Mouse (Mus musculus): Measurements from ENCODE around the gene Ep300. TPM values are rescaled to one million over a fixed set of nuclear protein-coding genes. Genes with fewer than 3 reads are reported as not detected.

Gene Ep300
- polyA plus RNA-seq, 1 experiment from 2014 or later: 11.5 TPM

DNA sequence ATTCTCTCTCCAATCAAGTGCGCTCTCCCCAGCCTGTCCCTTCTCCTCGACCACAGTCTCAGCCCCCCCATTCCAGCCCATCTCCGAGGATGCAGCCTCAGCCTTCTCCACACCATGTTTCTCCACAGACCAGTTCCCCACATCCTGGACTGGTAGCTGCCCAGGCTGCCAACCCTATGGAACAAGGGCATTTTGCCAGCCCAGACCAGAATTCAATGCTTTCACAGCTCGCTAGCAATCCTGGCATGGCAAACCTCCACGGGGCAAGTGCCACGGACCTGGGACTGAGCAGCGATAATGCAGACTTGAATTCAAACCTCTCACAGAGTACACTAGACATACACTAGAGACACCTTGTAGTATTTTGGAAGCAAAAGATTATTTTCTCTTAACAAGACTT, 65.5 kb downstream of the Ep300 start:
- no peaks in the 10 kb centered on the region for H3K9me3 ChIP-seq (replicated peaks; ENCODE audit: control insufficient read depth, low read length)
- no peaks in the 10 kb centered on the region for H3K4me1 ChIP-seq (ENCODE audit: control insufficient read depth, insufficient read depth, low read length)
- no peak overlapping the region for H3K9ac ChIP-seq (ENCODE audit: low read length)
- H3K27ac ChIP-seq (ENCODE audit: low read length): no peak overlapping the region
- 85% methylated on average over 7 of the region's 7 CpGs for WGBS
- H3K27me3 ChIP-seq (ENCODE audit: control insufficient read depth, insufficient read depth, low read length): no peaks in the 10 kb centered on the region
- peaks cover 45% of the 10 kb centered on the region for H3K36me3 ChIP-seq (ENCODE audit: control insufficient read depth, insufficient read depth)
- no peak overlapping the region for H3K4me3 ChIP-seq (ENCODE audit: low read length)
- ATAC-seq (replicated peaks; ENCODE audit: extremely low read depth, insufficient read depth, low FRiP score): no peak
- H3K4me2 ChIP-seq (ENCODE audit: low read depth, low read length): no peak overlapping the region

DNA sequence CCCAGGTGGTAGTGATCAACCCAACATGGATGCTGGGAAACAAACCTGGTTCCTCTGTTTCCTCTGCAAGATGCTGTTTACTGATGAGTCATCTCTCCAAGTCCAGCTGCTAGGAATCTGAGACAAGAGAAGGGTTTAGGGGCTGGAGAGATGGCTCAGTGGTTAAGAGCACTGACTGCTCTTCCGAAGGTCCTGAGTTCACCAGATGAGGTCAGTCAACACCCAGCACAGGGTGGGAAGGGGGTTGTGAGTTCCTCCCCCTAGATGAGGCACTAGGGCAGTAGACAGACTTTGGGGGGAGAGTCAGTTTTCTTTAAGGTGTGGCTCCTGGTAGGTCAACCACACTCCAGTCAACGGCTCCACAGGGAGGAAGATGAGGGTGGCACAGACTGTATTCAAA, 76.5 kb downstream of the Ep300 start:
- Histone ChIP-seq H3K27me3 (ENCODE audit: control insufficient read depth, insufficient read depth, low read length) (no peaks in the 10 kb centered on the region), H3K27ac (ENCODE audit: low read length) (no peak overlapping the region), H3K9me3 (replicated peaks; ENCODE audit: control insufficient read depth, low read length) (no peaks in the 10 kb centered on the region), H3K4me3 (ENCODE audit: low read length) (no peak overlapping the region), H3K4me1 (ENCODE audit: control insufficient read depth, insufficient read depth, low read length) (peaks cover 8% of the 10 kb centered on the region), H3K4me2 (ENCODE audit: low read depth, low read length) (no peak overlapping the region), H3K36me3 (ENCODE audit: control insufficient read depth, insufficient read depth) (no peaks in the 10 kb centered on the region), H3K9ac (ENCODE audit: low read length) (no peak overlapping the region)
- ATAC-seq (replicated peaks; ENCODE audit: extremely low read depth, insufficient read depth, low FRiP score): no peak
- 88% methylated on average over 2 of the region's 2 CpGs for WGBS

DNA sequence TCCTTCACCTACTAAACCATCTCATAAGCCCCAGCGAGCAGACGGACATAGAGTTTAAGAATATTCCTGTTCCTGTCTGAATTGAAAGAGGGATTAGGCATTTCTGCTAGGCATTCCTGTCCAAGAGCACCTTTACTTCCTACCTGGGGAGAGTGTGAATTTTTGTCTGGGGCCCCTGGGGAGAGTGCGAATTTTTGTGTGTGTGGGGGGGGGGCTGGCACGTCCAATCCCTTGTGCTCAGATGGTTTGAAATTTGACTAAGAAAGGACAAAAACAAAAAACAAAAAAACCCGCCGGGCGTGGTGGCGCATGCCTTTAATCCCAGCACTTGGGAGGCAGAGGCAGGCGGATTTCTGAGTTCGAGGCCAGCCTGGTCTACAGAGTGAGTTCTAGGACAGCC, 78.1 kb downstream of the Ep300 start:
- H3K4me3 ChIP-seq (ENCODE audit: low read length): peak overlapping the region; percentile 93
- WGBS: 58% methylated on average over 10 of the region's 10 CpGs
- no peak overlapping the region for H3K27ac ChIP-seq (ENCODE audit: low read length)
- peak overlapping the region; percentile 96 for H3K4me2 ChIP-seq (ENCODE audit: low read depth, low read length)
- H3K27me3 ChIP-seq (ENCODE audit: control insufficient read depth, insufficient read depth, low read length): no peaks in the 10 kb centered on the region
- H3K9me3 ChIP-seq (replicated peaks; ENCODE audit: control insufficient read depth, low read length): no peaks in the 10 kb centered on the region
- peaks cover under 1% of the 10 kb centered on the region; the same call in 1 of the 2 replicates for H3K36me3 ChIP-seq (ENCODE audit: control insufficient read depth, insufficient read depth)
- no peak for ATAC-seq (replicated peaks; ENCODE audit: extremely low read depth, insufficient read depth, low FRiP score)
- no peak overlapping the region for H3K9ac ChIP-seq (ENCODE audit: low read length)
- H3K4me1 ChIP-seq (ENCODE audit: control insufficient read depth, insufficient read depth, low read length): peaks cover 8% of the 10 kb centered on the region

DNA sequence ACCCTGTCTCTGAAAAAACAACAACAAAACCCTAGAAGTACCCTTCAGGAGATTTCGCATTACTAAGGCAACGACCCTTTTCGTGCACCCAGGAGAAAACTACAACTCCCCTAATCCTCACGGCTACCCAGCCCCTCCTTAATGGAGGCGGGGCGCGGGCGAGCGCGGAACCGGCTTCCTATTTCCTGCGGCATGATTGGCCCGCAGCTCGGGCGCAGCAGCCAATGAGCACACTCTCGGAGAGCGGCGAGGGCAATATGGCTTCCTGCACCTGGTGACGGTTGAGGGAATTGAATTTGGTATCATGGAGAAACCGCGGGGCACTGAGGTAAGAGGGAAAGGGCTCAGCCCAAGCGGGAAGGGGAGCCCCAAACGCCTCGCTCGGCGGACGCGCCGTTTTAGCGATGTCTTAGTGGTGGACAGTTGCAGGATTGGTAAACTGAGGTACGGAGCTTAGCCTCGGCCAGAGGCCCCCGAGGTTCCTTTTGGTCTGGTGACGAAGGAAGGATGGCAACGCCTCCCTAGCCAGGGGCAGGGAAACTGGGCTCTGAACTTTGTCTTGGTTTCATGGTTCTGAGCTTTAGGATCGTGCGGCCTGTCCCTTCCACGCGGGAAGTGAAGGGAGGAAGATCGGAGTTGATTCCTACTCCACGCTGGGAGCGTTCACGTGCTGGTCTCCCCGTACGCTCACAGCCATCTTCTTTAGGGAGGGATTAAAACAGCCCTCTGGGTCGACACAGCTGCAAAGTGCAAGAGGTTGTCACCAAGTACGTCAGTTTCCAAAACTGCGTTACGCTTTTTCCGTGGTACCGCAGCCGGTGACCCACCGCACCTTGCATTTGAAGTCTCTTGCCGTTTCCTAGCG, 78.8 kb downstream of the Ep300 start, which contains the start of gene L3mbtl2:
L3mbtl2 (plus strand) TSS at position 193 of the 865 bp plus-strand sequence.
- H3K9ac ChIP-seq (ENCODE audit: low read length): peak within 1 kb of the TSS; percentile 84
- no peaks in the 10 kb centered on the region for H3K9me3 ChIP-seq (replicated peaks; ENCODE audit: control insufficient read depth, low read length)
- ATAC-seq (replicated peaks; ENCODE audit: extremely low read depth, insufficient read depth, low FRiP score): peak; percentile 98
- peak within 1 kb of the TSS; percentile 24; the same call in 1 of the 2 replicates for H3K27ac ChIP-seq (ENCODE audit: low read length)
- H3K4me2 ChIP-seq (ENCODE audit: low read depth, low read length): peak within 1 kb of the TSS; percentile 96
- H3K27me3 ChIP-seq (ENCODE audit: control insufficient read depth, insufficient read depth, low read length): no peaks in the 10 kb centered on the region
- peaks cover 6% of the 10 kb centered on the region for H3K36me3 ChIP-seq (ENCODE audit: control insufficient read depth, insufficient read depth)
- WGBS: under 1% methylated on average over 55 of the region's 55 CpGs
- H3K4me1 ChIP-seq (ENCODE audit: control insufficient read depth, insufficient read depth, low read length): peaks cover 8% of the 10 kb centered on the region
- H3K4me3 ChIP-seq (ENCODE audit: low read length): peak within 1 kb of the TSS; percentile 93

DNA sequence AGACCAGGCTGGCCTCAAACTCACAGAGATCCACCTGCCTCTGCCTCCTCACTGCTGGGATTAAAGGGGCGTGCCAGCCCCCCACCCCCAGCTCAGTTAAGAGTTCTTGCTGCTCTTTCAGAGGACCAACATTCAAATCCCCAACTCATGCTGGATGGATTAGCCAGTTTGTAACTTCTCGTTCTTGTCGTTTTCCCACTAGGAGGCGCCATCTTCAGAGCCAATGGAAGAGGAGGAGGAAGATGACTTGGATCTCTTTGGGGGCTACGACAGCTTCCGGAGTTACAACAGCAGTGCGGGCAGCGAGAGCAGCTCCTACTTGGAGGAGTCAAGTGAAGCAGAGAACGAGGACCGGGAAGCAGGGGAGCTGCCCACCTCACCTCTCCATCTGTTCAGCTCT, 81.8 kb downstream of the Ep300 start:
- H3K4me3 ChIP-seq (ENCODE audit: low read length): no peak overlapping the region
- no peak for ATAC-seq (replicated peaks; ENCODE audit: extremely low read depth, insufficient read depth, low FRiP score)
- no peaks in the 10 kb centered on the region for H3K9me3 ChIP-seq (replicated peaks; ENCODE audit: control insufficient read depth, low read length)
- WGBS: 88% methylated on average over 10 of the region's 10 CpGs
- no peak overlapping the region for H3K9ac ChIP-seq (ENCODE audit: low read length)
- no peak overlapping the region for H3K27ac ChIP-seq (ENCODE audit: low read length)
- peaks cover 8% of the 10 kb centered on the region for H3K4me1 ChIP-seq (ENCODE audit: control insufficient read depth, insufficient read depth, low read length)
- H3K4me2 ChIP-seq (ENCODE audit: low read depth, low read length): no peak overlapping the region
- no peaks in the 10 kb centered on the region for H3K27me3 ChIP-seq (ENCODE audit: control insufficient read depth, insufficient read depth, low read length)
- H3K36me3 ChIP-seq (ENCODE audit: control insufficient read depth, insufficient read depth): peaks cover 15% of the 10 kb centered on the region

DNA sequence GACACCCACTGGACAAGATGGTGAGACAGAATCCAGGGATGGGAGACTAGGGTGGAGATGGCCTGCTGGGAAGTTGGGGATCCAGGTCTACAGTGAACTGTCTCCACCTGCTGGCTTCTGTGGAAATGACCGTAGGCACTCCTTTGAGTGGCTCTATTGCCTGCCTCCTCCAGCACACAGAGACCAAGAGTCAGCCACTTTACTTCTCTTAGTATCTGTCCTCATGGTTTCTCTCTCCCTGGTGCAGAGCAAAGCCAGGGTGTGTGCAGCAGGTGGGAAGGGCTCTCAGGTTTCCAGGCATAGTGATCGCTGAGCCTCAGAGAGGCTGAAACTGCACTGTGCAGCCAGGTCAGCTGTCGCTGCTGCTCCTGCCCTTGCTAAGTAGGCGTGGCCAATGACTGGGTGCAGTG, 85.1 kb downstream of the Ep300 start:
- 0 out of 2 replicates have a peak, but pooled peaks have one; percentile 37 for ATAC-seq (replicated peaks; ENCODE audit: extremely low read depth, insufficient read depth, low FRiP score)
- Histone ChIP-seq H3K4me3 (ENCODE audit: low read length) (no peak overlapping the region), H3K9ac (ENCODE audit: low read length) (no peak overlapping the region), H3K9me3 (replicated peaks; ENCODE audit: control insufficient read depth, low read length) (no peaks in the 10 kb centered on the region), H3K4me1 (ENCODE audit: control insufficient read depth, insufficient read depth, low read length) (no peaks in the 10 kb centered on the region), H3K4me2 (ENCODE audit: low read depth, low read length) (no peak overlapping the region), H3K27ac (ENCODE audit: low read length) (no peak overlapping the region), H3K27me3 (ENCODE audit: control insufficient read depth, insufficient read depth, low read length) (no peaks in the 10 kb centered on the region), H3K36me3 (ENCODE audit: control insufficient read depth, insufficient read depth) (peaks cover 18% of the 10 kb centered on the region)
- 74% methylated on average over 4 of the region's 4 CpGs for WGBS

DNA sequence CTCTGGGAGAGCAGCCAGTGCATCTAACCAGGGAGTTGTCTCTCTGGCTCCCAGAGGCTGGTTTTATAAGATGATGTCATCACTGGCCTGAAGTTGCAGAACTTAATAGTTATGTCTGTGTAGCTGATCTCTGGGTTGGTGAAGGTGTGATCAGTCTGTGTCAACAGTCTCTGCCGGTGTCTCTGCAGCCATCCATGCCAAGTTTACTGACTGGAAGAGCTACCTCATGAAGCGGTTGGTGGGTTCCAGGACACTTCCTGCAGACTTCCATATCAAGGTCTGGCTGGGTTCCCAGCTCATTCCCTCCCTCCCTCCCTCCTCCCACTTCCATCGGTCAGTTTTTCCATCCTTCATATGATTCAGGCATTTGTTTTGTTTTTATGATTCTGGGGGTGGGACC, 91.5 kb downstream of the Ep300 start:
- Histone ChIP-seq H3K4me2 (ENCODE audit: low read depth, low read length) (no peak overlapping the region), H3K4me3 (ENCODE audit: low read length) (no peak overlapping the region), H3K9ac (ENCODE audit: low read length) (no peak overlapping the region), H3K4me1 (ENCODE audit: control insufficient read depth, insufficient read depth, low read length) (no peaks in the 10 kb centered on the region), H3K27me3 (ENCODE audit: control insufficient read depth, insufficient read depth, low read length) (no peaks in the 10 kb centered on the region), H3K9me3 (replicated peaks; ENCODE audit: control insufficient read depth, low read length) (no peaks in the 10 kb centered on the region), H3K36me3 (ENCODE audit: control insufficient read depth, insufficient read depth) (0 out of 2 replicates have a peak, but pooled peaks cover 6% of the 10 kb centered on the region), H3K27ac (ENCODE audit: low read length) (peak overlapping the region; percentile 12; the same call in 1 of the 2 replicates)
- 0 out of 2 replicates have a peak, but pooled peaks have one; percentile 18 for ATAC-seq (replicated peaks; ENCODE audit: extremely low read depth, insufficient read depth, low FRiP score)
- WGBS: 39% methylated on average over 3 of the region's 3 CpGs

DNA sequence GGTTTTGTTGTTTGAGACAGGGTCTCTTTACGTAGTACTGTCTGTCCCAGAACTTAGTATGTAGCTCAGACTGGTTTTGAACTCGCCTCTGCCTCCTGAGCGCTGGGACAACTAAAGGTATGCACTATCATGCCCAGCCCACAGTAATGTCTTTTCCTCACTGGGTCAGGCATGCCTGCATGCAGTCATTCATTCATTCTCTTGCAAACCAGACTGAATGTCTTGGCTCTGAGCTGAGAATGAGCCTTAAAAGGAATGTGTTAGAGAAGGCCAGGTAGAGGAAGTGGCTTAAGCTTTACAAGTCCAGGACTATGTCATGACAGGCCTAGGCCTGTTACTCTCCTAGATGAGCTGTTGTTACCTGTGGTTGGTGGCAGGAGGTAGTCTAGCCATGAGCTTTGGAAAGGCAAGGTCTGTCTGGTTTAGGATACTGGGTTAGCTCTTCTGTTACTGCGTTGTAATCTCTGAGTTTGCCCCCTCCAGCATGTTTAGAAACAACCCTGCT, 95.2 kb downstream of the Ep300 start:
- H3K27ac ChIP-seq (ENCODE audit: low read length): no peak overlapping the region
- H3K27me3 ChIP-seq (ENCODE audit: control insufficient read depth, insufficient read depth, low read length): no peaks in the 10 kb centered on the region
- no peak for ATAC-seq (replicated peaks; ENCODE audit: extremely low read depth, insufficient read depth, low FRiP score)
- no peaks in the 10 kb centered on the region for H3K9me3 ChIP-seq (replicated peaks; ENCODE audit: control insufficient read depth, low read length)
- H3K4me1 ChIP-seq (ENCODE audit: control insufficient read depth, insufficient read depth, low read length): no peaks in the 10 kb centered on the region
- no peak overlapping the region for H3K4me3 ChIP-seq (ENCODE audit: low read length)
- peaks cover 7% of the 10 kb centered on the region; the same call in 1 of the 2 replicates for H3K36me3 ChIP-seq (ENCODE audit: control insufficient read depth, insufficient read depth)
- H3K4me2 ChIP-seq (ENCODE audit: low read depth, low read length): no peak overlapping the region
- no peak overlapping the region for H3K9ac ChIP-seq (ENCODE audit: low read length)
- WGBS: 95% methylated on average over 4 of the region's 4 CpGs

DNA sequence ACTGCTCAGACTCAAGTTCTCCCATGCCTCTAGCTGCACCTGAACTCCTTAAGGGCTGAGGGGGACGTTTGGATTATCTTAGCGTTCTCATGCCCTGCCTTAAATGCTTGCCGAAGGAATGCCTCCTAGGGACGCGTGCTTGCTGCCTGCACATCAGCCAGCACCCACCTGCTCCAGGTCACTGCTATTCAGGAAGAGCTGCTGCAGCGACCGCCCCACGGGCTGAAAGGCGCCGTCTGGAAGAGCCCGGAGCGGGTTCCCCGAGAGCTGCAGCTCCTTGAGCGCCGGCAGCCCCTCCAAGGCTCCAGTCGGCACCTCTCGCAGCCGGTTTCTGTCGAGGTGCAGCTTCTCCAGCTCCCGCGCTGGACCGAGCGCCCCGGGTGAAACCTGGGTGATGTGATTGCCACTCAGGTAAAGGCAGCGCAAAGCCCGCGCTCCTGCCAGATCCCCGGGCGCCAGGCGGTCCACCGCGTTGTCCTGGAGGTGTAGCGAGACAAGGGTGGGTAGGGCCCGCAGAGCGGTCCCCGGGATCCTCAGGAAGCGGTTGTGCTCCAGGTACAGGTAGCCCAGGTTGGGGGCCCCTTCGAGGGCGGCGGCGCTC, 108.3 kb downstream of the Ep300 start:
- WGBS: 4% methylated on average over 41 of the region's 41 CpGs
- Histone ChIP-seq H3K4me2 (ENCODE audit: low read depth, low read length) (peak overlapping the region; percentile 99), H3K4me3 (ENCODE audit: low read length) (peak overlapping the region; percentile 67), H3K27ac (ENCODE audit: low read length) (no peak overlapping the region), H3K9ac (ENCODE audit: low read length) (peak overlapping the region; percentile 84), H3K27me3 (ENCODE audit: control insufficient read depth, insufficient read depth, low read length) (peaks cover 37% of the 10 kb centered on the region), H3K9me3 (replicated peaks; ENCODE audit: control insufficient read depth, low read length) (no peaks in the 10 kb centered on the region), H3K4me1 (ENCODE audit: control insufficient read depth, insufficient read depth, low read length) (peaks cover 10% of the 10 kb centered on the region), H3K36me3 (ENCODE audit: control insufficient read depth, insufficient read depth) (no peaks in the 10 kb centered on the region)
- no peak for ATAC-seq (replicated peaks; ENCODE audit: extremely low read depth, insufficient read depth, low FRiP score)
